Mouse (Mus musculus) neural tube, embryonic 11.5 days (tissue): Measurements from ENCODE around the gene Tac2. TPM values are rescaled to one million over a fixed set of nuclear protein-coding genes. Genes with fewer than 3 reads are reported as not detected.

Source experiments
- ATAC-seq: fragments of 200-750 bp; cut with Nextera tagmentation; 2 replicates; pipeline ENCODE4 v1.8.0; 2017; ENCODE audit warnings: moderate number of reproducible peaks, mild to moderate bottlenecking, moderate TSS enrichment, moderate library complexity; ENCODE audit not compliant: insufficient read depth, low FRiP score, low TSS enrichment
- DNase-seq: peaks from one replicate; pipeline ENCODE4 v3.0.0-alpha.2; 2015; ENCODE audit warnings: low spot score
- H3K27ac ChIP-seq: fragments of 300-500 bp; sonication (generic); 2 replicates; pipeline ENCODE4 v1.5.1; 2014; ENCODE audit warnings: low read depth, mild to moderate bottlenecking, low read length
- H3K27me3 ChIP-seq: fragments of 300-500 bp; sonication (generic); 2 replicates; pipeline ENCODE4 v1.6.1; 2014; ENCODE audit warnings: mild to moderate bottlenecking, low read length, mixed read lengths; ENCODE audit not compliant: control insufficient read depth, insufficient read depth
- H3K36me3 ChIP-seq: fragments of 300-500 bp; sonication (generic); 2 replicates; pipeline ENCODE4 v1.6.1; 2014; ENCODE audit warnings: mild to moderate bottlenecking, low read length, moderate library complexity, mixed read lengths; ENCODE audit not compliant: control insufficient read depth, insufficient read depth
- H3K4me1 ChIP-seq: fragments of 300-500 bp; sonication (generic); 2 replicates; pipeline ENCODE4 v1.6.1; 2014; ENCODE audit warnings: low read length, mixed read lengths; ENCODE audit not compliant: control insufficient read depth, insufficient read depth
- H3K4me2 ChIP-seq: fragments of 300-500 bp; sonication (generic); 2 replicates; pipeline ENCODE4 v1.6.1; 2014; ENCODE audit warnings: low read depth, mild to moderate bottlenecking, moderate library complexity
- H3K4me3 ChIP-seq: fragments of 300-500 bp; sonication (generic); 2 replicates; pipeline ENCODE4 v1.5.1; 2014; ENCODE audit warnings: low read depth, low read length
- H3K9ac ChIP-seq: fragments of 300-500 bp; sonication (generic); 2 replicates; pipeline ENCODE4 v1.6.1; 2014; ENCODE audit warnings: mild to moderate bottlenecking, low read length
- H3K9me3 ChIP-seq: fragments of 300-500 bp; sonication (generic); 2 replicates; pipeline ENCODE4 v1.6.1; 2016; ENCODE audit warnings: low read length; ENCODE audit not compliant: control insufficient read depth
- WGBS: fragments of 180-500 bp; shearing (Covaris S2); extraction: QIAGEN DNeasy Blood & Tissue Kit; methylation state at CpG from one replicate; pipeline ENCODE4 v1.1.7; 2014; 5-methylcytosine and 5-hydroxymethylcytosine counted together
- polyA plus RNA-seq: library from polyadenylated mRNA; unstranded; fragments of >200 nt; fragmentation: Nextera tagmentation; extraction: Ambion mirVana; gene quantifications from 2 replicates; pipeline ENCODE4 v1.2.1, GENCODE M21; 2014

Gene Tac2
- polyA plus RNA-seq: 0.49 and 0.57 TPM in 2 replicates

DNA sequence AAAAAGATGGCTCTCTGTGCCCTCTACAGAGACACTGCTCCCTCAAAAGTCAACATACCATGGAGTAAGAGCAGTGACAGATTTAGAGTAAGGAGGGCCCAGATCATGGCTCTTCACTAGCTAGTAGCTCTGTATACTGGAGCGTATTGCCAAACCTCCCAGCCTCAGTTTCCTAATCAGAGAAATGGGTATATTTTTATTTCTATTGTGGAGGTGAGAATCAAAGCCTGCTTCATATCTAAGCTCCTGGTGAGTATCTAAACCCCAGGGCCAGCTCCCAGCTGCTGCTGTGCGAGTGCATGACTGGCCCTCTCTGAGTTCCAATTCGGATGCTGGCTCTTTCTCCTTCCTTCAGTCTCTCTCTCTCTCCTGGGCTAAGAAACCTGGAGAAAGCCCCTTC lies at the start of gene Tac2:
TSS of gene Tac2 (plus strand) at position 301 of the 400 bp plus-strand sequence.
- no peak for DNase-seq
- no peak for ATAC-seq

DNA sequence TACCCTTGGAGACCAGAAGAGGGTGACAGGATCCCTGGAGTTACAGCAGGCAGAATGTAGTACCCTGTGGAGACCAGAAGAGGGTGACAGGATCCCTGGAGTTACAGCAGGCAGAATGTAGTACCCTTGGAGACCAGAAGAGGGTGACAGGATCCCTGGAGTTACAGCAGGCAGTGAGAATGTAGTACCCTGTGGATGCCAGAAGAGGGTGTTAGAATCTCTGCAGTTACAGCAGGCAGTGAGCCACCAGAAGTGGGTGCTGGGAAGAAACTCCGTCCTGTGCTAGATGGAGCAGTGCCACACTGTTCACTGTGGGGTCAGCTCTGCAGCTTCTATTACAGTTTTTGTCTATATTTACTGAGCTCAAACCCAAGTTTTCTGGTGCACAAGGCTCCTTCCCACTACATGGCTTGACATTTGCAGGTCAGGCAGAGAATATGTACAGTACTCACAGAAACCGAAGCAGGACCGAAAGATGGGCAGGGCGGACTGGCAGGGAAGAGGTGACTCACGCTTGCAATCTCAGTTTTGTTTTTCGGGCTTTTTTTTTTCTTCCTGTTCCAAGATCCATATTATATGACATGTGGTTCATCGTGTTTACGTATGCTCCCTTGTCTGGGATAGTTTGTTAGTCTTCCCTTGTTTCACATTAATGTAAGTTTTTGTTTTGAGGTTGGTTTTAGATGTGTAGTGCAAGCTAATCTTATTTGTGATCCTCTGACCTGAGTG lies 49.3 kb upstream of the Tac2 start:
- DNase-seq (peak; percentile 63), ATAC-seq (no peak)
- H3K36me3 ChIP-seq: no peaks in the 10 kb centered on the region
- H3K9me3 ChIP-seq: no peaks in the 10 kb centered on the region
- WGBS: 91% methylated on average over 8 of the region's 8 CpGs
- no peaks in the 10 kb centered on the region; the same call in 1 of the 2 replicates for H3K4me1 ChIP-seq
- no peak overlapping the region for H3K4me3 ChIP-seq
- no peaks in the 10 kb centered on the region for H3K27me3 ChIP-seq
- no peak overlapping the region for H3K27ac ChIP-seq
- no peak overlapping the region for H3K9ac ChIP-seq
- no peak overlapping the region for H3K4me2 ChIP-seq

More for the DNA sequence above, at the start of gene Tac2:
- Histone ChIP-seq H3K4me3 (no peak within 1 kb of the TSS), H3K9ac (no peak within 1 kb of the TSS), H3K9me3 (no peaks in the 10 kb centered on the region), H3K4me2 (no peak within 1 kb of the TSS), H3K36me3 (no peaks in the 10 kb centered on the region), H3K4me1 (peaks cover 6% of the 10 kb centered on the region), H3K27ac (no peak within 1 kb of the TSS), H3K27me3 (0 out of 2 replicates have a peak, but pooled peaks cover 4% of the 10 kb centered on the region)
- WGBS: 86% methylated on average over 3 of the region's 3 CpGs

- Histone ChIP-seq H3K27me3 (no peaks in the 10 kb centered on the region), H3K4me1 (no peaks in the 10 kb centered on the region; the same call in 1 of the 2 replicates), H3K27ac (no peak overlapping the region), H3K9me3 (no peaks in the 10 kb centered on the region), H3K36me3 (no peaks in the 10 kb centered on the region), H3K9ac (peak overlapping the region; percentile 12; the same call in 1 of the 2 replicates), H3K4me2 (peak overlapping the region; percentile 36), H3K4me3 (peak overlapping the region; percentile 77)
- WGBS: 57% methylated on average over 5 of the region's 5 CpGs
- no peak for DNase-seq
- no peak for ATAC-seq
Observed at GRCm38 (mm10) chr10:127675859-127676398, 48.3 kb upstream of the Tac2 start.

- H3K4me1 ChIP-seq: no peaks in the 10 kb centered on the region; the same call in 1 of the 2 replicates
- H3K4me3 ChIP-seq: peak overlapping the region; percentile 77
- H3K9ac ChIP-seq: peak overlapping the region; percentile 77
- under 1% methylated on average over 67 of the region's 71 CpGs for WGBS
- no peaks in the 10 kb centered on the region for H3K36me3 ChIP-seq
- H3K27me3 ChIP-seq: no peaks in the 10 kb centered on the region
- H3K9me3 ChIP-seq: no peaks in the 10 kb centered on the region
- peak overlapping the region; percentile 94 for H3K4me2 ChIP-seq
- DNase-seq (peak; percentile 98), ATAC-seq (peak; percentile 95)
- H3K27ac ChIP-seq: no peak overlapping the region
Observed at GRCm38 (mm10) chr10:127676691-127677548, 47.4 kb upstream of the Tac2 start.

DNA sequence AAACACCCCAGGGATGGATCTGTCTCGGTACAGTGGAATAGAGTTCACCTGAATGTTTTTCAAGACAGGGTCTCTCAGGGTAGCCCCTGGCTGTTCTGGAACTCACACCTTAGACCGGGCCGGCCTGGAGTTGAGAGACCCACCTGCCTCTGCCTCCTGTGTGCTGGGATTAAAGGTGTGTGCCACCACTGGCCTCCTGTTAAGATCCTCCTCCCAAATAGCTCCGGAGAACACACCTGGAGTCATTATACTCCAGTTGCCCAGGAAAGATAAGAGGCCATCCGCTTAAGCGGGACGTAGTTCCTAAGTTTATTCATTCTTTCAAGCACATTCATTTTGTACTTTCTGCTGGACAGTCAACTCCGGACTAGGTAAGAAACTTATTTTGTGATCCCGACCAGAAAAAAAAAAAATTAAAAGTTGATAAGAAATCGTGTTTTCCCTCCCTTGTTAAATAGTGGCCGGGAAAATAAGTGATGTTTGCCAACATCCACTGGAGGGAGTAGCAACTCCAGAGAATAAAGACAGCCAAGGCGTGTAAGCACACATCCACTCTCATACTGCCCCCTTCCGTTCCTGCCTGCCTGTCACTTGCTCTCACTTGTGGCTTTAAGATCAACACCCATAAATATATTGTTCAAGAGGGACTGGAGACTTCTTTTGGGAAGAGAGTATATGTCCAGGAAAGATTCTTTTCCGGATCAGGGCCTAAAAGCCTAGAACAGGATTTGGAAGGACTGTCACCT lies 46.5 kb upstream of the Tac2 start:
- WGBS: 17% methylated on average over 14 of the region's 14 CpGs

GRCm38 (mm10) chr10:127679208-127679607 lies 45.1 kb upstream of the Tac2 start:
- Histone ChIP-seq H3K36me3 (no peaks in the 10 kb centered on the region), H3K4me1 (no peaks in the 10 kb centered on the region; the same call in 1 of the 2 replicates), H3K27me3 (no peaks in the 10 kb centered on the region), H3K9ac (no peak overlapping the region), H3K4me3 (no peak overlapping the region), H3K9me3 (no peaks in the 10 kb centered on the region), H3K4me2 (no peak overlapping the region), H3K27ac (no peak overlapping the region)
- DNase-seq (no peak), ATAC-seq (no peak)
- 88% methylated on average over 1 of the region's 1 CpGs for WGBS

More for the DNA sequence above, 46.5 kb upstream of the Tac2 start:
- Histone ChIP-seq H3K27me3 (no peaks in the 10 kb centered on the region), H3K4me1 (no peaks in the 10 kb centered on the region; the same call in 1 of the 2 replicates), H3K4me2 (peak overlapping the region; percentile 94), H3K9ac (peak overlapping the region; percentile 77), H3K9me3 (no peaks in the 10 kb centered on the region), H3K27ac (no peak overlapping the region), H3K36me3 (no peaks in the 10 kb centered on the region), H3K4me3 (peak overlapping the region; percentile 77)
- DNase-seq (peak; percentile 70), ATAC-seq (no peak; the same call in 1 of the 2 replicates)

DNA sequence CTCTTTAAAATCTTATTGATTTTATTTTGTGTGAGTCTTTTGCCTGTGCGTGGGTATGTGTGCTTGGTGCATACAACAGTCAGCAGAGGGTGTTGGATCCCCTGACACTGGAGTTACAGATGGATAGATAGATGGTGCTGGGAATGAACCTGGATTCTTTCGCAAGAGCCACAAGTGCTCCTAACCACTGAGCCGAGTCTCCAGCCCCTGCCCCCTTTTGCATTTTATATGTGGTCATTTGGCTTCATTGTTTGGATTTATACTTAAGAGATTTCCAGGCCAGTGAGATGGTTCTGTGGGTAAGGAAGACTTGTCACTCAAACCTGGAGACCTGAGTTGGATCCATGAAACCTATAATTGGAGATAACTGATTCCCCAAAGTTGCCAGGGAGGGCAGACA lies 44.4 kb upstream of the Tac2 start:
- Histone ChIP-seq H3K4me1 (no peaks in the 10 kb centered on the region; the same call in 1 of the 2 replicates), H3K27ac (no peak overlapping the region), H3K27me3 (no peaks in the 10 kb centered on the region), H3K4me3 (no peak overlapping the region), H3K9ac (no peak overlapping the region), H3K9me3 (no peaks in the 10 kb centered on the region), H3K4me2 (no peak overlapping the region), H3K36me3 (no peaks in the 10 kb centered on the region)
- no peak for DNase-seq
- ATAC-seq: no peak
- WGBS: 89% methylated on average over 3 of the region's 3 CpGs

DNA sequence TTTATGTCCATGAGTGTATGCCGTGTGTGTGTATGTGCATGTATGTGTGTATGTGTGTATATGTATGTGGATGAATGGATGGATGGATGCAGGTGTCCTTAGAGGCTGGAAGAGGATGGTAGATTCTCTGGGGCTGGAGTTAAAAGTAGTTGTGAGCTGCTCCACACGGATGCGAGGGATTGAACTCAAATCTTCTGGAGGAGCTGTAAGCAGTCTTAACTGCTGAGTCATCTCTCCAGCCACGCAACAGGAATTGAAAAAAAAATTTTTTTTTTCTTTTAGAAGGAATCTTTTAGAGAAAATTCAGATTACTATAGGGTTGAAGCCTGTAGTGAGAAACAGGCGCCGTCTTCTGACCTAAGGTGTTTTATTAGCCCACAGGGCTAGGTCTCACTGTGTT lies 41.4 kb upstream of the Tac2 start:
- Histone ChIP-seq H3K4me1 (no peaks in the 10 kb centered on the region), H3K4me2 (no peak overlapping the region), H3K9ac (no peak overlapping the region), H3K36me3 (no peaks in the 10 kb centered on the region), H3K9me3 (no peaks in the 10 kb centered on the region), H3K27me3 (no peaks in the 10 kb centered on the region), H3K27ac (no peak overlapping the region), H3K4me3 (no peak overlapping the region)
- DNase-seq (no peak), ATAC-seq (no peak)
- WGBS: 94% methylated on average over 6 of the region's 6 CpGs
